Mouse (Mus musculus) brain, embryonic 14.5 days (tissue): ENCODE measurements around the gene Txnrd2.

ENCODE experiments used
- CTCF ChIP-seq: fragments of 200-500 bp; IDR thresholded peaks from 2 replicates; pipeline ENCODE4 v1.5.1; 2012; ENCODE audit warnings: inconsistent platforms, mild to moderate bottlenecking, moderate library complexity, borderline replicate concordance; ENCODE audit not compliant: insufficient read depth, insufficient read length; ENCODE audit errors: extremely low read depth
- POLR2A ChIP-seq: fragments of 200-500 bp; IDR thresholded peaks from 2 replicates; pipeline ENCODE4 v1.6.1; 2012; ENCODE audit warnings: mild to moderate bottlenecking, inconsistent platforms, borderline replicate concordance; ENCODE audit not compliant: poor library complexity, insufficient read depth, insufficient read length, severe bottlenecking; ENCODE audit errors: extremely low read depth

- TF ChIP-seq CTCF: no peak
- no peak for TF ChIP-seq POLR2A
These were observed 7.2 kb upstream of the Txnrd2 start for GRCm38 (mm10) chr16:18418756-18419602.
